Mouse (Mus musculus) urinary bladder, adult 2 months (tissue): Measurements from ENCODE around the gene Uchl1. TPM values are rescaled to one million over a fixed set of nuclear protein-coding genes. Genes with fewer than 3 reads are reported as not detected.

ENCODE experiments used
- DNase-seq: peaks from one replicate; pipeline ENCODE4 v3.0.0; 2022; ENCODE audit warnings: low spot score
- polyA plus RNA-seq: library from polyadenylated mRNA; depleted of rRNA; stranded (reverse); fragments of >200 nt; gene quantifications from 2 replicates; pipeline ENCODE4 v1.2.3, GENCODE M21; 2012; rRNA removed

Uchl1 gene
- polyA plus RNA-seq, 1 experiment: 720 TPM

DNA sequence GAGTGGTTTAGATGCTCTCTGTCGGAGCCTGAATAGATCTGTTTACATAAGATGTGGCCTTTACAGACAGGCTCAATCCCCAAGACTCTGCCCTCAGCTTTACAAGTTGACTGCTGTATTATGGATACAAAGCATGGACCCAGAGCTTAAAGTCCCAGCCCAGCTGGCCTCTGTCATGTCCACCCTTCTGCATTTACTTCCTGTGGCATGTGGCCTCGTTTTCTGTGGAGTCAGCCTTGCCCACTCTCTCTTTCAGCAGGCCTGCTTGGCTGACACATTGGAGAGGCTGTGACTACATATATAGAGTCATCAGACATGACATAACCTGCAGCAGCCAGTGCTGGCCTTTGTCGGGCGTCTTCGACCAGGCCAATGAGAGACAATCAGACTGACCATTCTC, 32.0 kb downstream of the Uchl1 start:
- no peak for DNase-seq

DNA sequence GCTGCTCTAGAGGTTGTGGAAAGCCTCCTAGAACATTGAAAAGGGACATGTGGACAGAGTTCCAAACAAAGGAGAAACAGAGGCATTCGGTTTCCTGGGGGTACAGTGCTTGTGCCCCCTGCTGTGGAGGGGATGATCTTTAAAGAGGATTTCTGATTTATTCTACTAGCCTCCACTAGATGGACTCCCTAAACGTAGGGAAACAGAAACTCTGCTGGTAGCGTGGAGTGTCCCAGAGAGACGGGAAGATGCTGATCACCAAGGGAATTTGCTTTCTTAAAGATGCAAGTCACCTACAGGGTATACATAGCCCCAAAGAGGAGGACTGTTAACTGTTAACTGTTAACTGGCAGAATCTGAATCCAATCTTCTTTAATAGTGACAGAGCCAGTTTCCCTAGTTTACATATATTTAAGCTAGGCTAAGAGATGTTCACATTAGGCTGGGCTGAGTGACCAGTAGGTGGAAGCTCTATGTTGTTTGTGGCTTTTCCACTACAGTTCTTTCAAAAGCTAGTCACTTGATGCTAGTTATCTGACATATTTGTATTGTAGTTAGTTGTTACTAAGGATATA, 34.6 kb downstream of the Uchl1 start:
- no peak for DNase-seq

DNA sequence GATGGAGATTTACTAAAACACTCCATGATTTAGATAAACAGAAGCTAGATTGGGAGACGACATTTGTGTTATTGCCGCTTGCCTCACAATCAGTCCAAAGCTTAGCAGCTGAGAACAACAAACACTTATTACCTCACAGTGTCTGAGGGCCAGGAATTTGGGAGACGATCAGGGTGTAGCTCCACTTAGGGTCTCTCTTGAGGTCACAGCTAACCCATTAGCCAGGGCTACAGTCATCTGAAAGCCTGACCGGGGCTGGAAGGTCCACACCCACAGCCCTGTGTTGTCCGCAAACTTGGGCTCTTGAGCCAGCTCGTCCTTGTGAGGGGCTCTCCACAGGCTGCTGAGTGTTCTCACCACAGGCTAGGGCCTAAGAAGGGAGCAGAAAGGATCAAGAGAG, 36.9 kb downstream of the Uchl1 start:
- no peak for DNase-seq

DNA sequence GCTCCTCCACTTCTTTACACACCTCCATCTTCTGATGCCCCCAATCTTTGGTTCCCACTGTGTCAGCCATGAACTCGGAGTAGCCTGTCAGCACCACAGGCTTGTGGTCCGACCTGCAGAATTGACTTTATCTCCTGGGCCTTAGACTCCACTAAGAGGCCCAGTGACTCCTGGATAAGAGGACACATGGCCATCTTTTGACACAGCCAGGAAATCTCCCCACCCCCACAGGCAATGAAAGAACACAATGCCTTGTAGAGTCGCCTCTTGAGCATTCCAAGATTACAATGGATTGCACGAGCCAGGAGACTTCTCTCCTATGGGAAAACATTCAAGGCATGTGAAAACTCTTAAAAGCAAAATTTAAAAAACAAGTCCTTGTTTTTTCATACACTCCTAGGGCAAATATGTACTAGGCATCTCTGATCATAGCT, 39.6 kb downstream of the Uchl1 start:
- DNase-seq: no peak

DNA sequence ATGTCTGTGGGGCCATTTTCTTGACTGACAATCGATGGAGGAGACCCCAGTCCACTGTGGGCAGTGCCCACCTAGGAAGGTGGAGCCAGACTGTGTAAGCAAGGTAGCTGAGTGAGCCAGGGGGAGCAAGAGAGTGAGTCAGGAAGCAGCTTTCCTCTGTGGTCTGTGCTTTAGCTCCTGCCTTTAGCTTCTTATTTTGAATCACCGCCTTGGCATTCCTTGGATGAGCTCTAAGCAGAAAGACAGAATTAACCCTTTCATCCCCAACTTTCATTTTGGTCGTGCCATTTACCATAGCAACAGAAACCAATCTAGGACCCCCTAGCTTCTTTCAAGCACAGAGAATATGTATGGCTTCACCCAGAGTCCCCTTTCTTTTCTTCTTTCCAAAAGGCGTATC, 42.0 kb downstream of the Uchl1 start:
- no peak for DNase-seq

DNA sequence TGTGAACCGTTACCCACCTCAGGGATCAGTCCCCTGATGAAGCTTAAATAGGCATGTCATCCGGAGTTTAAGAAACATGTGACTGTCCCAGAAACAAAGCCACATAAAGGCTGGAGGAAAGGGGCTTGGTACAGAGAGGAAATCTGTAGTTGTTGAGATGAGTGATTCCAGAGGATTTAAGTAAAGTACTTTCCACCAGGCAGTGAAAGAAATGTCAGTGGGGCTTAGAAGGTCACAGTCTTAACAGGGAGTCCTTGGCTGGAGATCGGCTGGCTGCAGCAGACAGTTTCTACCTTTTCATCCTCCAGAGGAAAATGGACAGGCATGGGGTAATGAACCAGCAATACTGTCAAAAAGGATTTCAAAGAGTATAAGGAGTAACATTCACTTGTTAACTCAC, 42.5 kb downstream of the Uchl1 start:
- DNase-seq: no peak

DNA sequence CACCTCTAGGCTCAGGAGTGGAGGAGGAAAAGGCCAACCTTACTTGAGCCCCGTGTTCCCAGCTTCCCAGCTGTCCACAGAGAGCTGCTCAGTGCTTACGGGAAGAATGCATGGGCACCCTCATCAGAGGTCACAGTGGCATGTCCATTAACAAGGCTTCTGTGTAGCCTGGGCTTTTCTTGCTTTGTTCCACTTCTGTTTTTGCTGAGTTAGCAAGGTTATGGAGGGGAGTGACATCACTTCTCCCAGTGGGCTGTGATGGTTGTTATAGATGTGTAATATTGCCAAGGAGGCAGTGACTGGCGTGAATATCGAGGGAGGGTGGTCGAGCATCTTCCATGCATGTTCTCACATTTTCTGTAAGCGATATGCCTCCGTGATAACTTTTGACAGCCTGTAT, 43.0 kb downstream of the Uchl1 start:
- no peak for DNase-seq

DNA sequence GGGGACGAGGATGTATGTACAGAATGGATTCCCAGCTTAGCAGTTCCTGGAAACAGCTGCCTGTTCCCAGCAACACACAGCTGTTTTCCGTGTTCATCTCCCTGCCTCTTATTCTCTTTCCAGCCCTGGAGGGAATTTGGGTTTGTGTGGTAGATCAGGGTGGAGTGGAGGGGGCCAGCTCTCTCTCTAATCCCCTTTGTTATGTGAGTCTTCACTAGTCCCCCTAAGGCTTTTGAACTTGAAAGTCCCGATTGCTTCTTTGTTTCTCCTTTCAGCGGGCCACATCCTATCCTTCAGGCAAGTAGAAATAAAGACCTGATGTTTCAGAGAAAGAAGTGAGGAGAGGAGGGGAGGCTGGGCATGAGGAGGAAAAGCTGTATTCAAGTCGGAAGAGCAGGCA, 45.0 kb downstream of the Uchl1 start:
- DNase-seq: no peak

DNA sequence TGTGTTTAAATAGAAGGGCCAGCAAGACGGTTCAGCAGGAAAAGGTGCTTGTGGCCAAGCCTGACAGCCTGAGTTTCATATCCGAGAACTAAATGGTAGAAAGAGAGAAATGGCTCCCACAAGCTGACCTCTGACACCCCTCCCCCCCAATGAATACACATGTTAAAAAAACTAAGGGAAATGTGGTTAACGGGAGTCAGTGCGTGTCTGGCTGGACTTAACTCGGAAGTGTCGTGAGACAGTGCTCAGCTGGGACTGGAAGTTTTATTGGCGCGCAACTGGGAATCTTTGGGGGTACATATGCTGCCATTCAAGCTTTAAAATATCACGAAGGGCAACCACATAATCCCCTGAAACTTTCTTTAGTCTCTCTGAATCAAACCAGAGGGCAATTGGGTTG, 46.7 kb downstream of the Uchl1 start:
- DNase-seq: no peak

DNA sequence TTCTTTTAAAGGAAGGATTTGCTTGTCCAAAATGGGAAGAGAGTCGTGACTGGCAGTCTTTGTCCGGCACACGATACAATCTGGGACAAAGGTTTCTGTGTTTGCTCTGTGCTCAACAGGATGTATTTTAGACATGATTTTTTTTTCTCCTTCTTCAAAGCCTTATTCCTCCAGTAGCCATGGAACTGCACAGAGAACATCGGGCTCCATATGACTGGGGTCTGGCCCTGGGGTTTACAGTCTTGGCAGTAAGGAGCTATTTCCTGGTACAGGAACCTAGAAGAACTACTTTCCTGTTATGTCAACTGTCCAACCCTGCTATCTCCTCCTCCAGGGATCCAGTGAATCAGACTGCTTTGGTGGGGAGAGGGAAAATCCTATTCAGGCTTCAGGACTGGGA, 47.1 kb downstream of the Uchl1 start:
- DNase-seq: no peak

DNA sequence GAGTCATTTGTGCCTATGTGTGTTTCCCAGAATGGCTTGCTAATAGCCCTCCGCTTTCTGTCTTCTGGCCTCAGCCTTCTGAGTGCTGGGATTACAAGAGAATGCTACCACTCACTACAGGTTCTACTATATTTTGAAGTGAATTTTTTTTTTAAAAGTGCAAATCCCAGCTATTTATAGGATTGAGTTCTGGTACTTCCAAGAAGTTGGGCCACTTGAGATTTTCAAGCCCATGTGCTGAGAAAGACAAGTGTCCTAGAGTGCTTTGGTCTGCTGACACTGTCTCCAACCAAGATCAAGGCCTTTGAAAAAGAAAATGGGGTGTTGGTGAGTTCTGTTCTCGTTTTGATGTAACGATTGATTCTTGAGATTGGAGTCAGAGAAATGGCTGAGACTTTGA, 47.7 kb downstream of the Uchl1 start:
- DNase-seq: no peak

DNA sequence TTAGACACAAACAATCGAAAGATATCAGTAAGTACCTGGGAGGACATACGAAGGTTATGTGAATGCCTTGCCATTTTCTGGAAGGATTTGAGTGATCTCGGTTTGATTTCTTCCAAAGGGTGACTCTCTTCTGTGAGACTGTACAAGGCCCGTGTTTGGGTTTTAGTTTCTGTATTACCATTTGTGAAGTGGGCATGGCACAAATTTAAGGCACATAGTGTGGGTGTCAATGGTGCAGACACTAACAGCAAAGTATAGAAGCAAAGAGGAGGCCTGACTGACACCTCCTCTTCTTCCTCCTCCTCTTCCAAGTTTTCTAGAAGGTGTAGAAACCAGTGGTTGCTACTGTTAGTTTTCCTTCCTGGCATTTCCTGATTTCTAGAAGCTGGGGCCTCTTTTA, 53.4 kb downstream of the Uchl1 start:
- no peak for DNase-seq

DNA sequence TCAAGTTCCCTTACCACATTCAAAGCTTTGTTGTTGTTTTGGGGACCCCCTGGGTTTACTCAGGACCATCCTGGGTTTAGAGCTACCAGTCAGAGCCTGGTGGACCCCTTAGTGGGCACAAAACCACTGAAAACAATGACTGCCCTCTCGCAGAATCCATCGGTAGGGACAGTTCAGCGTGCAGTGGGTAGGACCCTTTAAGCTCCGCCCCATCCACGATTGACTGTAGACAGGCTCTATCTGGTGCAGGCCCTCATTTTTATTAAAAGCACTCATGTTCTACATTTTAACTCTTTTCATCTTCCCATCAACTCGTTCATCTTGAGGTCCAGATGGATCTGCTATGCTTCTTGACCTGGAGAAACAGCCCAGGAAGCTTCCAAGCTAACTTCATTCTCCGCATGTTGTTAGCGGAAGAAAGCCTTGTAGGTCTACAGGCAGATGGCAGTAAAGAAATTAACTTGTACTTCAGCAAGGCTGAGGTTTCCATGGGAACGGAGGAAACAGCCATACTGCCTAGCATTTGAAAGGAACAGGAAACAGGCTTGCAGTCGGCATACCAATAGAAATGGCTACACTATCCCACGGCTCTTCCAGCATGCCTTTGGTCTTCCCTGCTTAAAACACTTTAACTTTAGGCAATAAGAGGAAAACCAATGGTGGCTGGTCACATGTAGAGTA, 54.9 kb downstream of the Uchl1 start:
- DNase-seq: no peak

DNA sequence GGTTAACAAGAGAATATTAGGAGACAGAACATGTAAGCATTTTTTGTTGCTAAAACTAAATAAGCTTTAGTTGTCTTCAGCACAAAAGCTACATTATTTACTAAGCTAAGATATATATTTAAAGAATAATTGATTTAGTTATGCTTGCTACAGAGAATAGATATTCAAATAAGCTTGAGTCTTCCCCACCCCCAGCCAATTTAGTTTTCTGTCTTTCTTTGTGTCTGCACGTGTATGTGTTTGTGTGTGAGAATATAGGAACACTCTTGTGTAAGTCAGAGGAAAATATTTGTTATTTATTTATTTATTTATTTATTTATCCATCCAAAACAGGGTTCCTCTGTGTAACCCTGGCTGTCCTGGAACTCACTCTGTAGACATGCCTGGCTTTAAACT, 55.4 kb downstream of the Uchl1 start:
- DNase-seq: no peak

DNA sequence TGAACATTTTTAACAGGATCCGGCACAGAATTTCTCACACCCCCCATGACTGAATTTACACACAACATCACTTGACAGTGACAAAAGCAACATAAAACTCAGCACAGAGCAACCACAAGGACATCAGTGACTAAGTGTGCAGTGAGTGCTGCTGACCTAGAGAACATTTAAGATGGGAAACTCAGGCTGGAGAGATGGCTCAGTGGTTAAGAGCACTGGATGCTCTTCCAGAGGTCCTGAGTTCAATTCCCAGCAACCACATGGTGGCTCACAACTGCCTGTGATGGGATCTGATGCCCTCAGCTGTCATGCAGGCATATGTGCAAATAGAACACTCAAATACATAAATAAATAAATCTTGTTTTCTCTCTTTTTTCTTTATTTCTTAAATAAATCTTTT, 57.7 kb downstream of the Uchl1 start:
- no peak for DNase-seq

Other genes with a start within 250 kb of the Uchl1 start
- gene Apbb2, start 57.3 kb upstream of the Uchl1 start, polyA plus RNA-seq: 12.3 and 21.0 TPM in 2 replicates
- gene Limch1, start 69.7 kb downstream of the Uchl1 start, polyA plus RNA-seq: 4.2 and 7.3 TPM in 2 replicates